Mouse (Mus musculus) inflammation-experienced regulatory T-cells (primary cell): Measurements from ENCODE around the gene Elmo3. TPM values are rescaled to one million over a fixed set of nuclear protein-coding genes. Genes with fewer than 3 reads are reported as not detected.

Experiments
- polyA plus RNA-seq, 2 experiments: library from polyadenylated mRNA; unstranded; fragments of 100-300 nt; shearing (Covaris generic); gene quantifications; one replicate each; pipeline ENCODE4 v1.2.1; 2017

The Elmo3 gene
- polyA plus RNA-seq = 10 to 100 TPM in 1 of 2 experiments, 1 to 10 TPM in 1; 7.2 to 14.4 TPM

GRCm38 (mm10) chr8:105305211-105306145 is at the start of gene Elmo3:
Elmo3 (plus strand) TSS chr8:105305601.

GRCm38 (mm10) chr8:105264024-105264982 is 41.1 kb upstream of the Elmo3 start, which contains the start of the genes Tradd and Fbxl8:
Tradd (minus strand) TSS chr8:105264609.
Fbxl8 (plus strand) TSS chr8:105264648.

GRCm38 (mm10) chr8:105269461-105269947 is 35.9 kb upstream of the Elmo3 start, which contains the start of gene Hsf4:
Hsf4 (plus strand) TSS chr8:105269801.

DNA sequence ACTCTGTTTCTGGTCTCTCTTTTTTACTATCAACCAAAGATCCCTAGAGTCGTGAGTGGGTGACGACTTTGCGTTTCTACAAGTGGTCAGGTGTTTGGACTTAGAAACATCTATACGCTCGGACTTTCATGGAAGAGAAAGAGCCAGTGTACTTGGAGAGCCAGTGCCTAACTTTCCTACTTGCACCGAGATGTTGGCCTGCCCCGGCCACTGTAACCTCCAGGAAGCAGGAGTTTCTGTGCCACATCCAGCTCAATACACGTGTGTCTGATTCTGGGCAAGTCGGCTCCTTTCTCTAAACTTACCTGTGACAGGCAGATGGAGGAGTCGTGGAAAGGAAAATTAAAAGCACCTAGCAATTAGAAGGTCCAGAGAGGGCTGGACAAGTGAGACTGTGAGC is 29.6 kb upstream of the Elmo3 start, which contains the start of gene Nol3:
Nol3 (plus strand) TSS at position 301 of the 400 bp plus-strand sequence.

DNA sequence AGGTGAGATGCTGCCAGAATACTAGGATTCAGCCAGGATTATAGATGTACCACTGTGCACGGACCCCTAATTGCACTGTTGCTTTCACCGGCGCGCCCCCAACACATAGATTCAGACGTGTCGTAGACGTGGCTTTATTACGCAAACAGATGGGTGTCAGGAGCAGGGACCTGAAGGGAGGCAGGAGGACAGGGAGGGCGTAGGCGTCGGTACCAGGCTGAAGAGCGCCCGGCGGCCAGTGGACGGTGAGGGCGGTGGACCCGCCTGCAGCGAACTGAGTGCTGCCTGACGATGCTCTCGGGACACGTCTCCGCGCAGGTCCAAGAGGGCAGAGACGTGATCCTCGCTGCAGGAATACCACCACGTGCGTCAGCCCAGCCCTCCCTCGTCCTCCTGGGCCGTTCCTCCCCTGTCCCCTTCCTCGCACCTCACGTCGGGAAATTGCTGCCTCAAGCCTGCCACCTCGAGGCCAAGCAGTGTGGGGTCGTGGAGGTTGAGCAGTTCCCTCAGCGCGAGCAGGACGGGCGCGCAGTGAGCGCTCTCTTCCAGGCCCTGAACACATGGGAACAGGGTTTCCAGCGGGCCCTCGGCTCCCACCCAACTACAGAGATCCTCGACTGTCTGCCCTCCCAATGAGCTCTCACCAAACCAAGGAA is 15.5 kb upstream of the Elmo3 start, which contains the start of gene 4931428F04Rik:
4931428F04Rik (minus strand) TSS at position 60 of the 656 bp plus-strand sequence.

GRCm38 (mm10) chr8:105295895-105296573 is 9.4 kb upstream of the Elmo3 start, which contains the start of gene Exoc3l:
Exoc3l (minus strand) TSS chr8:105296101.

GRCm38 (mm10) chr8:105297511-105298192 is 7.7 kb upstream of the Elmo3 start, which contains the start of gene E2f4:
E2f4 (plus strand) TSS chr8:105297663.

DNA sequence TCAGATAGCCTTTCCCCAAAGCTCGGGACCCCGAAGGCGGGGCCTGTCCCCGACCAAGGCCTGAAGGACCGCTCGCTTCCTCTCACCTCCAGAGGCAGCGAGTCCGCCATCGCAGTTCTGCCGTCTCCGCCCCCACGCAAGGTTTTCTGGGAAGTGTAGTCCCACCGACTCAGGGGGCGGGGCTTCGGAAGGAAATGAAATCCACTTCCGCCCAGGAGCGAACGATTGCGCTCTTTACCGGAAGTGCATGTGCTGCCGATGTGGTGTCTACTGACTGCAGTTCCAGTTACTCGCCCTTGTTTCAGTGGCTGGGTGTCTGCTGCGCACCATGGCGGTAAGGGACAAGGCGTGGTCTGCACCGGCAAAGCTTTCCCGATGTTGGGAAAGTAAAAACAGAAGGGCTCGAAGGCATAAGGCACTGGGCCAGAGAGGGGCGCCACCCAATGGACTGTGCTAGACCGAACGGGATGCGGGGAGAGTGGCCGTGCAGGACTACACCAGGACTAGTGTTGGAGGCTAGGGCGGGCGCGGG is 20.8 kb downstream of the Elmo3 start, which contains the start of the genes Lrrc29 and Tmem208:
Lrrc29 (minus strand) TSS at position 138 of the 532 bp plus-strand sequence.
Tmem208 (plus strand) TSS at position 214 of the 532 bp plus-strand sequence.

GRCm38 (mm10) chr8:105347428-105348221 is 42.2 kb downstream of the Elmo3 start, which contains the start of gene Fhod1:
Fhod1 (minus strand) TSS chr8:105347953.

GRCm38 (mm10) chr8:105348450-105349095 is 43.2 kb downstream of the Elmo3 start, which contains the start of gene Slc9a5:
Slc9a5 (plus strand) TSS chr8:105348843.

Other genes starting within 250 kb of the Elmo3 start
- under 1 TPM; 0.12 to 0.49 TPM for gene Ces3b, start 221.8 kb upstream of the Elmo3 start, polyA plus RNA-seq
- gene Ces4a, start 173.8 kb upstream of the Elmo3 start, polyA plus RNA-seq = 1 to 10 TPM in 1 of 2 experiments, under 1 TPM in 1; 0.31 to 1.2 TPM
- 100 to 1,000 TPM; 106 to 136 TPM for gene Cbfb, start 134.9 kb upstream of the Elmo3 start, polyA plus RNA-seq
- 10 to 100 TPM; 26.1 to 30.7 TPM for gene D230025D16Rik, start 80.5 kb upstream of the Elmo3 start, polyA plus RNA-seq
- gene B3gnt9, start 50.4 kb upstream of the Elmo3 start, polyA plus RNA-seq = 1 to 10 TPM; 1.7 to 2.5 TPM
- 10 to 100 TPM; 66.5 to 74.3 TPM for gene Tradd, start 41.0 kb upstream of the Elmo3 start, polyA plus RNA-seq
- gene Fbxl8, start 41.0 kb upstream of the Elmo3 start, polyA plus RNA-seq = 10 to 100 TPM; 23.3 to 29.8 TPM
- 1 to 10 TPM in 1 of 2 experiments, under 1 TPM in 1; 0.88 to 1.1 TPM for gene Hsf4, start 35.8 kb upstream of the Elmo3 start, polyA plus RNA-seq
- 1 to 10 TPM in 1 of 2 experiments, not detected in 1; 1.6 TPM for gene Nol3, start 29.5 kb upstream of the Elmo3 start, polyA plus RNA-seq
- 1 to 10 TPM; 1.9 to 4.2 TPM for gene 4931428F04Rik, start 15.7 kb upstream of the Elmo3 start, polyA plus RNA-seq
- 1 to 10 TPM; 2.0 to 2.1 TPM for gene Exoc3l, start 9.5 kb upstream of the Elmo3 start, polyA plus RNA-seq
- gene E2f4, start 7.9 kb upstream of the Elmo3 start, polyA plus RNA-seq = 100 to 1,000 TPM; 150 to 169 TPM
- gene Lrrc29, start 20.7 kb downstream of the Elmo3 start, polyA plus RNA-seq = 1 to 10 TPM; 1.9 to 2.7 TPM
- 100 to 1,000 TPM; 128 to 130 TPM for gene Tmem208, start 20.8 kb downstream of the Elmo3 start, polyA plus RNA-seq
- 1 to 10 TPM; 1.0 to 1.8 TPM for gene Fhod1, start 42.4 kb downstream of the Elmo3 start, polyA plus RNA-seq
- under 1 TPM; 0.28 to 0.60 TPM for gene Slc9a5, start 43.2 kb downstream of the Elmo3 start, polyA plus RNA-seq
- gene Plekhg4, start 67.7 kb downstream of the Elmo3 start, polyA plus RNA-seq = 1 to 10 TPM in 1 of 2 experiments, not detected in 1; 1.1 TPM
- gene Kctd19, start 107.9 kb downstream of the Elmo3 start, polyA plus RNA-seq = 1 to 10 TPM in 1 of 2 experiments, under 1 TPM in 1; 0.65 to 1.3 TPM
- under 1 TPM in 1 of 2 experiments, not detected in 1; 0.53 TPM for gene Lrrc36, start 108.0 kb downstream of the Elmo3 start, polyA plus RNA-seq
- gene Tppp3, start 165.9 kb downstream of the Elmo3 start, polyA plus RNA-seq = under 1 TPM in 1 of 2 experiments, not detected in 1; 0.64 TPM
- gene Zdhhc1, start 191.3 kb downstream of the Elmo3 start, polyA plus RNA-seq = 1 to 10 TPM; 4.3 to 6.1 TPM
- gene Hsd11b2, start 213.2 kb downstream of the Elmo3 start, polyA plus RNA-seq = not detected